Mouse (Mus musculus) embryonic facial prominence, embryonic 13.5 days (tissue): ENCODE results near the gene Ankmy2. TPM values are rescaled to one million over a fixed set of nuclear protein-coding genes. Genes with fewer than 3 reads are reported as not detected.
A peak's percentile ranks its signal among the peaks of the same experiment; 100 is the strongest.

Source experiments
- ATAC-seq: fragments of 200-750 bp; cut with Nextera tagmentation; 2 replicates; pipeline ENCODE4 v1.8.0; 2017; ENCODE audit warnings: low read depth; ENCODE audit not compliant: insufficient number of reproducible peaks, insufficient read depth, low FRiP score, low TSS enrichment
- H3K27ac ChIP-seq: fragments of 300-500 bp; sonication (generic); 2 replicates; pipeline ENCODE4 v1.5.1; 2015; ENCODE audit warnings: moderate library complexity, mild to moderate bottlenecking, inconsistent platforms
- H3K27me3 ChIP-seq: fragments of 300-500 bp; sonication (generic); 2 replicates; pipeline ENCODE4 v1.6.1; 2015; ENCODE audit warnings: mild to moderate bottlenecking, inconsistent platforms
- H3K36me3 ChIP-seq: fragments of 300-500 bp; sonication (generic); 2 replicates; pipeline ENCODE4 v1.6.1; 2015; ENCODE audit warnings: mild to moderate bottlenecking, inconsistent platforms
- H3K4me1 ChIP-seq: fragments of 300-500 bp; sonication (generic); 2 replicates; pipeline ENCODE4 v1.6.1; 2015; ENCODE audit warnings: inconsistent platforms
- H3K4me2 ChIP-seq: fragments of 300-500 bp; sonication (generic); 2 replicates; pipeline ENCODE4 v1.6.1; 2015; ENCODE audit warnings: moderate library complexity, mild to moderate bottlenecking, inconsistent platforms
- H3K4me3 ChIP-seq: fragments of 300-500 bp; sonication (generic); 2 replicates; pipeline ENCODE4 v1.5.1; 2015; ENCODE audit warnings: mild to moderate bottlenecking, inconsistent platforms
- H3K9ac ChIP-seq: fragments of 300-500 bp; sonication (generic); 2 replicates; pipeline ENCODE4 v1.6.1; 2015; ENCODE audit warnings: mild to moderate bottlenecking, inconsistent platforms
- H3K9me3 ChIP-seq: fragments of 300-500 bp; sonication (generic); 2 replicates; pipeline ENCODE4 v1.6.1; 2016; ENCODE audit warnings: inconsistent platforms
- WGBS: fragments of 180-500 bp; shearing (Covaris S2); methylation state at CpG from one replicate; pipeline ENCODE4 v1.1.7; 2015; ENCODE audit warnings: mixed read lengths; 5-methylcytosine and 5-hydroxymethylcytosine counted together
- polyA plus RNA-seq: library from polyadenylated mRNA; unstranded; fragments of >200 nt; fragmentation: Nextera tagmentation; extraction: Ambion mirVana; gene quantifications from 2 replicates; pipeline ENCODE4 v1.2.1, GENCODE M21; 2015

Ankmy2 gene
- polyA plus RNA-seq, 1 experiment from 2014 or later = 40.4 TPM

DNA sequence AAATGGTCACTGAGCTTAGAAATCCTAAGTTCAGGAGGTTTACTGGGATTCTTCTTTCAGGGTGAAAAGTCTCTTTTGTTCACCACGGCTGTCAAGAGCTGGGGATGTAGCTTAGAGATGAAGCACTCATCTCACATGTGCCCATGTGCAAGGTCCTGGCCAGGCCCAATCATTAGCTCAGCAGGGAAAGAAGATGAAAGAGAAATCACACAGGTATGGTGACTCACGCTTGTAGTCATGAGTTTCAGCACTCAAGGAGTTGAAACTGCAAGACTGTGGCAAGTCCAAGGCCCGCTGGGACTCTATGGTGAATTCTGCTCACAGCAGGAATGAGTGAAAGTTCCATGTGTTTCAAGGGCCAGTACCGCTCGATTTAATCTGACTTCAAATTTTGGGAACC lies 22.8 kb upstream of the Ankmy2 start:
- no peaks in the 10 kb centered on the region for H3K27me3 ChIP-seq
- H3K36me3 ChIP-seq = peaks cover 48% of the 10 kb centered on the region
- ATAC-seq = no peak
- H3K4me3 ChIP-seq = no peak overlapping the region
- no peak overlapping the region for H3K27ac ChIP-seq
- 89% methylated on average over 5 of the region's 5 CpGs for WGBS
- H3K4me1 ChIP-seq = no peaks in the 10 kb centered on the region
- no peaks in the 10 kb centered on the region for H3K9me3 ChIP-seq
- no peak overlapping the region for H3K4me2 ChIP-seq
- H3K9ac ChIP-seq = no peak overlapping the region

- Histone ChIP-seq H3K4me2 (no peak overlapping the region), H3K36me3 (peaks cover 44% of the 10 kb centered on the region), H3K27ac (no peak overlapping the region), H3K4me3 (no peak overlapping the region), H3K4me1 (no peaks in the 10 kb centered on the region), H3K9ac (no peak overlapping the region), H3K9me3 (no peaks in the 10 kb centered on the region), H3K27me3 (no peaks in the 10 kb centered on the region)
- ATAC-seq = no peak
- WGBS = 90% methylated on average over 3 of the region's 3 CpGs
Measured at GRCm38 (mm10) chr12:36135409-36135808, 21.5 kb upstream of the Ankmy2 start.

DNA sequence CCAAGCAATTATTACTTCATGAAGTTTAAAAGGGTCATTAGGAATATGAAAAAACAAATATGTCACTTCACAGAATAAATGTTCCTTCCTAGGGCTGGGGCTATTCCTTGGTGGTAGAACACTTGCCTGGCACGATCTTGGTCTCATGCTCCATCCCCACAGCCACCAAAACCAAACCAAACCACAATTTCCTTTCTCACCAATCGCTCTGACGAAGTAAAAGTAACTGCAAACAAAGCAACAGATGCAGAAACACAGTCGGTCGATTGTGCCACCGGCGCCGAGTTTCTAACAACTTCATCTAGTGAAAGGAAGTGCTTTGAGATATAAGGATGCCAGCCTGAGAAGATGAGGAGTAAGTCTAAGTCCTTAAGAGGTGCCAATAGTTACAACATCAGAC lies 20.6 kb upstream of the Ankmy2 start:
- no peak overlapping the region for H3K27ac ChIP-seq
- no peaks in the 10 kb centered on the region for H3K4me1 ChIP-seq
- H3K9me3 ChIP-seq = no peaks in the 10 kb centered on the region
- 96% methylated on average over 8 of the region's 8 CpGs for WGBS
- H3K4me2 ChIP-seq = no peak overlapping the region
- no peak overlapping the region for H3K9ac ChIP-seq
- ATAC-seq = no peak
- H3K27me3 ChIP-seq = no peaks in the 10 kb centered on the region
- H3K4me3 ChIP-seq = no peak overlapping the region
- H3K36me3 ChIP-seq = peaks cover 41% of the 10 kb centered on the region

GRCm38 (mm10) chr12:36137192-36137591 lies 19.7 kb upstream of the Ankmy2 start:
- peaks cover 34% of the 10 kb centered on the region for H3K36me3 ChIP-seq
- H3K4me1 ChIP-seq = no peaks in the 10 kb centered on the region
- no peaks in the 10 kb centered on the region for H3K27me3 ChIP-seq
- H3K9ac ChIP-seq = no peak overlapping the region
- WGBS = 92% methylated on average over 4 of the region's 4 CpGs
- H3K9me3 ChIP-seq = no peaks in the 10 kb centered on the region
- no peak overlapping the region for H3K27ac ChIP-seq
- no peak for ATAC-seq
- no peak overlapping the region for H3K4me2 ChIP-seq
- no peak overlapping the region for H3K4me3 ChIP-seq

GRCm38 (mm10) chr12:36140401-36140800 lies 16.5 kb upstream of the Ankmy2 start:
- Histone ChIP-seq H3K9ac (no peak overlapping the region), H3K9me3 (no peaks in the 10 kb centered on the region), H3K4me1 (no peaks in the 10 kb centered on the region), H3K27ac (no peak overlapping the region), H3K4me2 (no peak overlapping the region), H3K27me3 (no peaks in the 10 kb centered on the region), H3K4me3 (no peak overlapping the region), H3K36me3 (peaks cover 21% of the 10 kb centered on the region; the same call in 1 of the 2 replicates)
- 92% methylated on average over 6 of the region's 6 CpGs for WGBS
- no peak for ATAC-seq

- 94% methylated on average over 3 of the region's 3 CpGs for WGBS
- H3K4me1 ChIP-seq = no peaks in the 10 kb centered on the region
- no peak for ATAC-seq
- H3K4me3 ChIP-seq = no peak overlapping the region
- H3K36me3 ChIP-seq = peaks cover 11% of the 10 kb centered on the region; the same call in 1 of the 2 replicates
- no peak overlapping the region for H3K27ac ChIP-seq
- no peaks in the 10 kb centered on the region for H3K27me3 ChIP-seq
- no peak overlapping the region for H3K9ac ChIP-seq
- no peaks in the 10 kb centered on the region for H3K9me3 ChIP-seq
- no peak overlapping the region for H3K4me2 ChIP-seq
Measured at GRCm38 (mm10) chr12:36146230-36147011, 10.5 kb upstream of the Ankmy2 start.

- no peak overlapping the region for H3K4me3 ChIP-seq
- H3K36me3 ChIP-seq = 0 out of 2 replicates have a peak, but pooled peaks cover 7% of the 10 kb centered on the region
- H3K4me2 ChIP-seq = no peak overlapping the region
- no peak overlapping the region for H3K9ac ChIP-seq
- H3K27me3 ChIP-seq = no peaks in the 10 kb centered on the region
- H3K9me3 ChIP-seq = no peaks in the 10 kb centered on the region
- WGBS = 93% methylated on average over 2 of the region's 2 CpGs
- ATAC-seq = no peak
- H3K4me1 ChIP-seq = peaks cover 13% of the 10 kb centered on the region
- no peak overlapping the region for H3K27ac ChIP-seq
Measured at GRCm38 (mm10) chr12:36150265-36150664, 6.6 kb upstream of the Ankmy2 start.

DNA sequence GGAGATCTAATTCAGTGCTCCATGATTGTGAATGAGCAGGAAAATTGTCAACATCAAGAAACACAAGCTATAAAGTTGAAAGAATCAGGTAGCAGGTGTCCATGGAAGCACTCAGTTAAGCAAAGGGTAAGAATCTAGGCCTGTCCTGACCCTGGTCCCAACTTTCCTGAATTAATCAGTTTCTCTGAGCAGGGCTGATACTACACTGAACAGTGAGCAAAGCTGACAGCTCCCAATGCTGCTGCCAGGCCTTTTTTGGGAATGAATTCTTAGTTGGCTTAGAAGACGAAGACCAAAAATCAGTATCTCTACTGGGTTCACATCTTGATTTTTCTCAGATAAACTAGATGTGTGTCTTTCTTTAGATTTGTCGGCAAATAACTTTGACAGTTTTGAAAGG lies 6.2 kb upstream of the Ankmy2 start:
- no peak for ATAC-seq
- no peaks in the 10 kb centered on the region for H3K9me3 ChIP-seq
- H3K4me3 ChIP-seq = no peak overlapping the region
- H3K27ac ChIP-seq = no peak overlapping the region
- WGBS = 90% methylated on average over 2 of the region's 2 CpGs
- H3K4me2 ChIP-seq = no peak overlapping the region
- no peak overlapping the region for H3K9ac ChIP-seq
- H3K36me3 ChIP-seq = 0 out of 2 replicates have a peak, but pooled peaks cover 5% of the 10 kb centered on the region
- peaks cover 16% of the 10 kb centered on the region for H3K4me1 ChIP-seq
- no peaks in the 10 kb centered on the region for H3K27me3 ChIP-seq

DNA sequence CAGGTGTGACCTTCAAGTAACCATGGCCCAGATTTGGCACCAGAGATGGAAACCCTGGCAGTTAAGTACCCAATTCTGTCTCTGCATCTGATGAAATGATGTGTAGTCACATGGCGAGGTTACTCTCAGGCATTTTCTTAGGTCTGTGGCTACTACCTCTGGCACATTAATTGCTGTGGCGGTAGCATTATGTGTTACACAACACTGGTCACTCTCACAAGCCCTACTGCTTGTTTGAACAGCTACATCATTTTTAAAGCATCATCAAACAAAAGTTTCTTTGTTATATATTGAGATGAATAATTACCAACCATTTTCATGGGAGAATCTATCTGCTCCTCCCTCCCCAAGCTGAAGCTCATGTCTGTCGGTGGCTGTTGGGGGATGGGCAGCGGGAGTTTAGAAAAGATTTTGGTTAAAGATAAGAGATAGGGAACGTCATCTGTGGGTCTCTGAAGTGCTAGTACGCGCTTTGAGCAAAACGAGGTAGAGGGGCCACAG lies 1.7 kb upstream of the Ankmy2 start:
- H3K27ac ChIP-seq = no peak overlapping the region
- H3K27me3 ChIP-seq = no peaks in the 10 kb centered on the region
- no peak for ATAC-seq
- no peaks in the 10 kb centered on the region for H3K9me3 ChIP-seq
- peaks cover 28% of the 10 kb centered on the region for H3K4me1 ChIP-seq
- WGBS = 6% methylated on average over 8 of the region's 8 CpGs
- no peaks in the 10 kb centered on the region for H3K36me3 ChIP-seq
- peak overlapping the region; percentile 92 for H3K4me3 ChIP-seq
- peak overlapping the region; percentile 80 for H3K4me2 ChIP-seq
- H3K9ac ChIP-seq = peak overlapping the region; percentile 89

- Histone ChIP-seq H3K27me3 (no peaks in the 10 kb centered on the region), H3K36me3 (no peaks in the 10 kb centered on the region), H3K9me3 (no peaks in the 10 kb centered on the region), H3K4me2 (peak overlapping the region; percentile 80), H3K4me3 (peak overlapping the region; percentile 92), H3K9ac (peak overlapping the region; percentile 89), H3K27ac (peak overlapping the region; percentile 93), H3K4me1 (peaks cover 28% of the 10 kb centered on the region)
- peak; percentile 65 for ATAC-seq
- WGBS = under 1% methylated on average over 33 of the region's 33 CpGs
Measured at GRCm38 (mm10) chr12:36156101-36156636, 745 bp upstream of the Ankmy2 start.

DNA sequence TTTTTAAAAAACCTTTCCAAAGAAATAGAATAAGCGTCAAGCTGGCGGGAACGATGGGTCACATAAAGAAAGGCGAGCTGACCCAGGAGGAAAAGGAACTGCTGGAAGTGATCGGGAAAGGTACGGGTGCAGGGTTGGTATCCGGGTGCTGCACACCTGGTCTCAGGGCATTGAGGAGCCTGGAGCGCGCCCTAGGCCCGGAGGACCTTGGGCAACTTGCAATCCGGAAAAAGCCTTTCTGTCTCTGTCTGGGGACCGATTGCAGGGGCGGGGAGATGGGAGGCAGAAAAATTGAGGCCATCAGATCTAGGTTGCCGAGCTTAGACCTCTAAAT lies 357 bp downstream of the Ankmy2 start:
- H3K27me3 ChIP-seq = no peaks in the 10 kb centered on the region
- H3K9ac ChIP-seq = peak overlapping the region; percentile 89
- WGBS = 0% methylated on average over 14 of the region's 14 CpGs
- H3K9me3 ChIP-seq = no peaks in the 10 kb centered on the region
- H3K4me1 ChIP-seq = peaks cover 28% of the 10 kb centered on the region
- peak overlapping the region; percentile 80 for H3K4me2 ChIP-seq
- ATAC-seq = peak; percentile 56
- H3K4me3 ChIP-seq = peak overlapping the region; percentile 92
- peak overlapping the region; percentile 93 for H3K27ac ChIP-seq
- H3K36me3 ChIP-seq = 0 out of 2 replicates have a peak, but pooled peaks cover 3% of the 10 kb centered on the region
